Mouse (Mus musculus) cerebellum, adult 11 months (tissue): ENCODE results near the gene Ugt1a10.
"Not testable (repeated sequence)": the region's sequence is repeated elsewhere in the genome, so short reads cannot be mapped to it uniquely, and the experiment has no call there.

Experiments used
- DNase-seq: peaks from one replicate; pipeline ENCODE4 v3.0.0; 2022

The Ugt1a10 gene

DNA sequence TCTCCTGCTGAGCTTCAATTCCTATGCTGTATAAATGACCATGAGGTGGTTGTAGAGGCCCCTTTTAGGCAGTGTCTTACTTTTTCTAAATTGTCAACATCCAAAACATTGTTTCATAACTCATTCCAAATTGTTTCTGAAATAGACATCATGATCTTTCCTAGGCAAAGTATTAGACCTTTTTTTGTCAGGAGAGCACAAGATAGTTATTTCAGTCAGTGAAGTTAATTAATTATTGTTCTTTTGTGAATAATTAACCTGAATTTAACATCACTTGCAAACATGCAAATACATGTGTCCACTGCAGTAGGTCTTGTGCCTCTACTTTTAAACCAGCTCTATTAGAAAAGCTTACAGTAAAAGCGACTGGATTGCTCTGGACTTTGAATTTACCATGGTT, at the start of gene Ugt1a10:
TSS of gene Ugt1a10 (plus strand) at position 301 of the 400 bp plus-strand sequence.
- no peak for DNase-seq

DNA sequence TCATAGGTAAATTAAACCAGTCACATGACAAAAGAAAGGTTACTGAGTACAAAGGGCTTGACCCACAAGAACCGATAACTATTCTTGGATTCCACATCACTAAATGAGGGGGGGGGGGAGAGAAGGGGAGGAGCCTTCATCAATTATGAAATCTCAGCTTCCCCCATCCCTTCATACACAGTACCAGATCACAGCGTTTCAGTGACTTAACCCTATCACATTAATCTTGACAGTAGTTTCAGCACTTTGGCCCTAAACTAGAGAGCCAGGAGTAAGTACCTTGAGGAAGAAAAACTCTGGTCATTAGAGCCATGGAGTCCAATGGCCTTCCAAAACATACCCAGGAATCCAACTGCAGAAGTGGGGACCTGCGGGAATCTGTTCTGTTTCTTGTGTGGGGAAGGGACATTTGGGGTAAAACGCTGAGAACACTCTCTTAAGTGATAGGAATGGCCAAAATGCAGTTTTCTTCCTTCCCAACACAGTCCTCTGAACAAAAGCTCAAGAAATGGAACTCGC, 47.4 kb upstream of the Ugt1a10 start:
- no peak for DNase-seq

DNA sequence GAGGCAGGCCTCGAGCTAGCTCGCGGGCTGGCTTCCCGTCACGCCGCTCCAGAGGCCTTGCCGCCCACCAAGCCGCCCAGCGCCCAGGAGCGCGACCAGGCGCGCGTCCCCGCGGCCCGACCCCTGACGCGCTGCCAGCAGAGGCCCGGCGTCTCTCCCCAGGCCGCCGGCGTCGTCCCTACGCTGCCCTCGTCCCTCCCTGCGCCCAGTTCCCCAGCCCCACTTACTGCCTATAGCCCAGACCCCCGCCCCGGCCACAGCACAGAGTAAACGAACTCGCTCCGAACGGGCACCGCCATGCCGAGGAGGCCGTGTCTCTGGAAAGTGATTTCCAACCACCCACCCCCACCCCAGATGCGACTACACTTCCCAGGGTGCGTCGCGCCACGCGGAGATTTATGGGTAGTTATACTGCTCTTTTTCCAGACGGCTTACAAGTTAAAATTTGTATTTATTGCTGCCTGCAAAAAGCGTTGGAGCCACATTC, 46.9 kb upstream of the Ugt1a10 start, which contains the start of gene Usp40:
TSS of gene Usp40 (minus strand) at position 341 of the 487 bp plus-strand sequence.
- peak; percentile 55 for DNase-seq

DNA sequence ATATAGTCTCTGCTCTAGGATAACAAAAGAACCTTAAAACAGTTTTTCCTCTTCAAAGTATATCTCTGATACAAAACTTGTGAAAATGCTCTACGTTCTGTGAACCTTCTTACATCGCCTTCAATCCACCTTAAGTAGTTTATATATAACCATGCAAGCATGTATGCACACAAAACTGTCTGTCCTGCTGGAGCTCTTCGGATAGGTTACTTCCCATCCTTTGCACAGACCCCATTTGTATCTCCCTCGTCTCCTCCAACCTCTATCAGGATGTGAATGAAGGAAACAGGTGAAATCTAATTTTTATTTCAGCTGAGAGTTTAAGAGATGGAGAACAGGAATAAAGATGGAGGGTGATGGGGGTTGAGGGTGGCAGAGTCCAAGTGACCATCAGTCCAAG, 46.5 kb upstream of the Ugt1a10 start:
- no peak for DNase-seq

DNA sequence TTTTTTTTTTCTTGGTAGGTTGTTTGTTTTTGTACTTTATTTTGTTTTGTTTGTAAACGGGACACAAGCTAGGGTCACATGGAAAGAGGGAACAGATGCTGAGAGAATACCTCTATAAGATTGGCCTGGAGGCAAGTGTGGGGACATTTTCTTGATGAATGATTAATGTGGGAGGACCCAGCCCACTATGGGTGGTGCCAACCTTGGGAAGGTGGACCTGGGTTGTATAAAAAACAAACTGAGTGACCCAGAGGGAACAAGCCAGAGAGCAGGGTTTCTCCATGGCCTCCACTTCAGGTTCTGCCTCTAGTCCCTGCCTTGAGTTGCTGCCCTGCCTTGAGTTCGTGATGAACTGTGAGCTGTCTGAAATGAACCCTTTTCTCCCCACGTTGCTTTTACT, 45.7 kb upstream of the Ugt1a10 start:
- DNase-seq, result no peak

DNA sequence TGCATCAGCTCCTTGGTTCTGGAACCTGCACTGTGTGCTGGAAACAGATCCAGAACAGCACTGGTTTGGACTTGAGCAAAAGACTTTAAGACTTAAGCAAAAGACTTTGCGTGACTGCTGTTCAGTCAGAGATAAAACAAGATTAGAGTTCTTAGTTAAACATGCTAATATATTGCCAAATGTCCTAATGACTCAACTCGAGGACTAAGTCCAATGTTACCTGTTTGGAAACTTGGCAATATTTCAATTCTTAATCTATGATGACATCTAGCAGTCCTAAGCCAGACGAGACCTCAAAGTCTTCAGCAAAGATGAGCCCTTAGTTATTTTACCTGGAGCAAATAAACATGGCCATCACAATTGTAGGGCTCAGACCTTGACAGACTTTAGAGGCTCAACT, 41.5 kb upstream of the Ugt1a10 start:
- DNase-seq, result no peak

DNA sequence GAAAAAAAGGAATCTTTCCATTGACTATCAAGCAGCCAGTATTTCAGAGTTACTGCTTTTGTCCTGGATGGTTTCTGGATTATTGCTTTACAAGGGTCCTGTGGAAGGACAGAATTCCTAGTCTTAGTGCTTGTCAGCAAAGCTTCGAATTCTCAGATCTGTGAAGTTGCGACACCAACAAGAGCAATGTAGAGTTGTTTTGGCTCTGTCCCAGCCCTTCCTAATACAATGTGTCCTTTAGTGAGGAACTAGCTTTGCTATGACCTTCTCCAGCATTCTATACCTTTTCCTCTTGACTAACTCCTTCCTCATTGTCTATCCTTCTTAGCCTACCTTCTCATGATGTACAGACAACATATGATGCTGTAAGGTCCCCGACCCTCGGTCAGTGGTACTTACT, 41.0 kb upstream of the Ugt1a10 start:
- no peak for DNase-seq

DNA sequence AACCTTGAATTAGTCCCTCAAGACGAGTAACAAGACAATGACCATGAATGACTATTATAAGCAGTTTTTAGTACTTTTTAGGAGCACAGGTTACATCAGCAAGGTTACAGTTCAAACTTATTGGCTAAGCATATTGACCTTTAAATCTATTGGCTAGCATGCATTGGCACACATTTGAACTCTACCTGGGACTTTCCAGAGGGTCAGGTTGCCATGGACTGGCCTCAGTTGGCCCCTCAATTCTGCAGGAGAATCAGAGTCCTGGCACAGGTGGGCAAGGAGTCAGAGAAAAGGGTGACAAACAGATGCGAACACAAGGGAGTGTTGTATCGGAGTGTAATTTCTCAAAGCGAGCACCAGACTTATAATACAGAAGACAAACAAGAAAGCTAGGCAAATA, 40.5 kb upstream of the Ugt1a10 start:
- no peak for DNase-seq

DNA sequence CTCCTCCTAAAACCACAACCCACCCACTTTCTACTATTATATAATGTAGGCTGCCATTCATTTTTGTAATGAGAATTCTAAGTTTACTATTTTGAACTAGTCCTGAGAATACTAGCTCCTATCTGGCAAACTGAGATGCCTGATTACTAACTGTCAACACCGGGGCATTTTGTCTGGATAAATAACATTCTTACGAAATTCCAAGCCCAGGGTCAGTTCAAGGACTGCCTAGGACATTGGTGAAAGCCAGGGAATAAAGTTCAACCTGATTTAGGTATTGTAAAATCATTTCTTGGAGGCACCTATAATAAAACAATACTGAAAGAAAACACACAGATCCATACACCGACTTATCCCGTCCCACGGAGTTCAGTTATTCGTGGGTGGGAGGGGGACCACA, 39.8 kb upstream of the Ugt1a10 start:
- DNase-seq, result no peak

DNA sequence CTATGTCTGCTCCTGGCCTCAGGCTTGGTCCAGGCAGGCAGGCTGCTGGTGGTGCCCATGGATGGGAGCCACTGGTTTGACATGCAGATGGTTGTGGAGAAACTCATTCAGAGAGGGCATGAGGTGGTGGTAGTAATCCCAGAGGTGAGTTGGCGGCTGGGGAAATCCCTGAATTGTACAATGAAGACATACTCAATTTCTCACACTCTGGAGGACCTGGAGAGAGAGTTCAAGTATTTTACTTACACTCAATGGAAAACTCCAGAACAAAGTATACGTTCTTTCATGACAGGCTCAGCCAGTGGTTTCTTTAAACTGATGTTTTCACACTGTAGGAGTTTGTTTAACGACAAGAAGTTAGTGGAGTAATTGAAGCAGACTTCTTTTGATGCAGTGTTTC, 29.9 kb upstream of the Ugt1a10 start:
- DNase-seq, result not testable (repeated sequence)

DNA sequence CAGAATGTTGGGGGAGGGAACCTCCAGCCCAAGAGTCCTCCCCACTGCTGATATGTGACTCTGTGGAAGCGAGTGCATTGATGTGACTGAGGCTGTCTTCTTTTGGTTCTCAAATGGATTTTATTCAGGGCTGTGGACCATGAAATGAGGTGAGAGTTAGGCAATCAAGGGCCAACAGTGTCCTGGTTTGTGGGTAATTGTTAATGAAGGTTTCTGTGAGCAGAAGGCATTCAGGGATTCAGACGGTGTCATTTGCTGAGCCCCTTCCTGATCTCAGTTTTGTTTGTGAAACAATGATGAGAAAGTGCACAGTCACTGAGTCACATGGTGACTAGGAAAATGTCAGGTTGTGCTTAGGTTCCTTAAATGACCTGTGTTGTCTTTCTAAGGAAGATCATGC, 12.1 kb upstream of the Ugt1a10 start:
- not testable (repeated sequence) for DNase-seq

DNA sequence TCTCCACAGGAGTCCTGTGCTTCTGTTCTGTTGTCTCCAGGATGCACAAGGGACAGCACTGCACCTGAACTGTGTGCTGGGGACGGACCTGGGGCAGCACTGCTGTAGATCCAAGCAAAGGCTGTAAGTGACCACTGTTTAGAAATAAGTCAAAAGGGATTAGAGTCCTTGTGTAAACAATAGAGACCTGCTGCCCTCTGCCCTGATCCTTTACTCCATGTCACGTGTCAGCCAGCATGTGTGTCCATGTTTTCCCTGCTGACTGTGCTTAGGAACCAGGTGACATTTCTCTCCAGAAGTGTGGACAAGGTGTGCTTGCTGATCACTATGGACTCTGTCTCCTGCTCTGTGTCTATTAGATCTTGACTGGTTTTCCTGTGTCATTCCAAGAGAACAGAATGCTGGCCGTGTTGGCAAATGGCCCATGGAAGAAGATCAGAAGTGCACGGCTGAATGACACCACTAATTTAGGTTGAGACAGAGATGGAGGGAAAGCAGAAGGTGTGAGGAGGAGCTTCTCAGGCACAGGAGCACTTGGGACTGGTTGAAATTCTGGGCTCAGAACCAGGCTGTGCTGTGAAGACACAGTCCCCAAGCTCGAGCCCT, 10.3 kb upstream of the Ugt1a10 start:
- DNase-seq, result peak; percentile 4

DNA sequence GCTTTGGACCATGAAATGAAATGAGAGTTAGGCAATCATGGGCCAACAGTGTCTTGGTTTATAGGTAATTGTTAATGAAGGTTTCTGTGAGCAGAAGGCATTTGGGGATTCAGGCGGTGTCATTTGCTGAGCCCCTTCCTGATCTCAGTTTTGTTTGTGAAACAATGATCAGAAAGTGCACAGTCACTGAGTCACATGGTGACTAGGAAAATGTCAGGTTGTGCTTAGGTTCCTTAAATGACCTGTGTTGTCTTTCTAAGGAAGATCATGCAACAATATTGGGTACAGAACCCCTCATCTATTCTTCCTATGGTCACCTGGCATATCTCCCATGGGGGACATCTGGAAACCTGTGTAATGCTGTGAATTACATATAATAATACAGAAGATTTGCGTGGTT, 7.8 kb upstream of the Ugt1a10 start:
- not testable (repeated sequence) for DNase-seq

DNA sequence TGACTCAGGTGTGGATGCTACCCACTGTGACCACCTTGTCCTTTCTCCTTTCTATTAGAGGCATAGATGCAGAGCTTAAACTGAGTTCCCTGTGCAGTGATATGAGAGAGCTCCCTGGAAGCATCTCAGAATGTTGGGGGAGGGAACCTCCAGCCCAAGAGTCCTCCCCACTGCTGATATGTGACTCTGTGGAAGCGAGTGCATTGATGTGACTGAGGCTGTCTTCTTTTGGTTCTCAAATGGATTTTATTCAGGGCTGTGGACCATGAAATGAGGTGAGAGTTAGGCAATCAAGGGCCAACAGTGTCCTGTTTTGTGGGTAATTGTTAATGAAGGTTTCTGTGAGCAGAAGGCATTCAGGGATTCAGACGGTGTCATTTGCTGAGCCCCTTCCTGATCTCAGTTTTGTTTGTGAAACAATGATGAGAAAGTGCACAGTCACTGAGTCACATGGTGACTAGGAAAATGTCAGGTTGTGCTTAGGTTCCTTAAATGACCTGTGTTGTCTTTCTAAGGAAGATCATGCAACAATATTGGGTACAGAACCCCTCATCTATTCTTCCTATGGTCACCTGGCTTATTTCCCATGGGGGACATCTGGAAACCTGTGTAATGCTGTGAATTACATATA, 11.4 kb downstream of the Ugt1a10 start:
- not testable (repeated sequence) for DNase-seq

DNA sequence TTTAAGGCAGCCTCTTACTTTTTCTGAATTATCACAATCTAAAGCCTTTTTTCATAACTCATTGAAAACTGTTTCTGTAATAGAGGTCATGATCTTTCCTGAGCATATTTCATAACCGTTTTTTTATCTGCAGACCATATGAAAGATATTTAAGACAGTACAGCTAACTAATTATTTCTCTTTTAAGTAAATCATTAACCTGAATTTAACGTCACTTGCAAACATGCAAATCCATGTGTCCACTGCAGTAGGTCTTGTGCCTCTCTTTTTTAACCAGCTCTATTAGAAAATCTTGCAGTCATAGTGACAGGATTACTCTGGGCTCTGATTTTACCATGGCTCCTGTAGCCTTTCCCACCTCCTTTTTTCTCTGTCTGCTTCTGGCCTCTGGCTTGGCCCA, 15.3 kb downstream of the Ugt1a10 start, which contains the start of gene Ugt1a9:
TSS of gene Ugt1a9 (plus strand) at position 306 of the 400 bp plus-strand sequence.
- no peak for DNase-seq

DNA sequence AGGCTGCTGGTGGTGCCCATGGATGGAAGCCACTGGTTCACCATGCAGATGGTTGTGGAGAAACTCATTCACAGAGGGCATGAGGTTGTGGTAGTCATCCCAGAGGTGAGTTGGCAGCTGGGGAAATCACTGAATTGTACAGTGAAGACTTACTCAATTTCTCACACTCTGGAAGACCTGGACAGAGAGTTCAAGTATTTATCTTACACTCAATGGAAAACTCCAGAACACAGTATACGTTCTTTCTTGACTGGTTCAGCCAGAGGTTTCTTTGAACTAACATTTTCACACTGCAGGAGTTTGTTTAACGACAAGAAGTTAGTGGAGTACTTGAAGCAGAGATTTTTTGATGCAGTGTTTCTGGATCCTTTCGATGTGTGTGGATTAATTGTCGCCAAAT, 15.7 kb downstream of the Ugt1a10 start:
- DNase-seq, result no peak

DNA sequence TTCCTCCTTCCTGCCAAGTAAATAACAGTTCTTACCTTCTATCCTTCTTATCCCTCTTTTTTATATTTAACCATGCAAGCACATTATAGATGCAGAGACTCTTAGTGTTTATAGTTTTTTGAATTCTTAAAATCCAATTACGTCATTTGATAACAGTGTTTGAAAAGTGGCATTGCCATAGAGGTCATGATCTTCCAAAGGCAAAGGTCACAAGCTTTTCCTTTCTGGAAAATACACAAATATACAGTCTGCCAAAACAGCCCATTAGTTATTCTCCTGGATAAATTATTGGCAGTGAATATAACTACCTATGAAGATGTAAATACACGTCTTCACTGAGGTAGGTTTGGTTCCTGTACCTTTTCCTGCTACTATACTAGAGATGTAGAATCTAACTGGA, 19.3 kb downstream of the Ugt1a10 start:
- no peak for DNase-seq

DNA sequence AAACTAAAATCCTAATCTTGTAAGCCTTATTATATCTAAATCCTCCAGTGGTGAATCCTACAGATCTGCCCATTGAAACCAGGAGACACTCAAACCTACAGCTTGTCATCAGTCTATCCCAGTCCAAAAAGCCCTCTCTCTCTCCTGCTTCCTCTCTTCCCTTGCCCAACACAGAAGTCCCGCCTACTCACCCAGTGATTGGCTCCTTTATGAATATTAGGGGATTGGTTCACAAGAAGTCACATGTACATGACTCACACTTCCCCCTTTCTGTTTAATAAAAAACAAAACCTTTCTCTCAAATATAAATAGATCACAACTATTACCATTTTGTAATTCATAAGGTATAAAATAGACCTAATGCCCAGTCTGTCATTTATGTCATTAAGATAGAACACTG, 21.9 kb downstream of the Ugt1a10 start:
- no peak for DNase-seq

DNA sequence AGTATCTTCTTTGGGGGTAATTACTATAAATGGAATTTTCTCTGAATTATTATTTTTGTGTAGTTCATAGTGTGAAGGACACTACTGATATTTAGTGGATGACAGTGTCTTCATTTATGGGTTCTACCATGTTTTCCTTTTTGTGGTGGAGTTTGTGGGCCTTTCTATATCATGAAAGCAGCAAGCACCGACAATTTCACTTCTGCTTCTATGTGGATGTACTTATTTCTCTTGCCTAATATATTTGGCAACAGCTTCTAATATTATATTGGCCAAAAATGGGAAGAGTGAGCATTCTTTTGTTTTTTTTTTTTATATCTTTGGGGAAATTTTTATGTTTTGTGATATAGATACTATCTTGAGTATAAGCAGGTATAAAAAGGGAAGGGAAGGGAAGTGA, 26.5 kb downstream of the Ugt1a10 start:
- DNase-seq, result no peak

DNA sequence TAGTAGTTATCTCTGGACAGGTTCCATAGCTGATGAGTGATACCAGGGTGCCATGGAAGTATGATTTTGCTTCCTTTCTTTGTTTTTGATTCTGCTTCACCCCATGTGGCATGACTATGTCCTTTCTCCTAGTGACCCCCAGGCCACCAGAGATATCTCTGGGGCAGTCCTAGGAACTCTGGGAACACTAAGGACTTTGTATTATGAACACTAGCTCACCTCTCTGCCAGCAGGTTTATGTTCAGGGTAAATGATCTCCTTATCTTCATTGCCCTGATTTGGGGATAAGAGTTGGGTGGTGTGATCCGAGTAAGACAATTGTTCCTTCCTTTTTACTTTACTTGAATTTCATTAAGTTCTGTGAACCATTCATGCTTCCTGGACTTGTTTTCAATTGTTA, 30.9 kb downstream of the Ugt1a10 start:
- DNase-seq, result no peak

DNA sequence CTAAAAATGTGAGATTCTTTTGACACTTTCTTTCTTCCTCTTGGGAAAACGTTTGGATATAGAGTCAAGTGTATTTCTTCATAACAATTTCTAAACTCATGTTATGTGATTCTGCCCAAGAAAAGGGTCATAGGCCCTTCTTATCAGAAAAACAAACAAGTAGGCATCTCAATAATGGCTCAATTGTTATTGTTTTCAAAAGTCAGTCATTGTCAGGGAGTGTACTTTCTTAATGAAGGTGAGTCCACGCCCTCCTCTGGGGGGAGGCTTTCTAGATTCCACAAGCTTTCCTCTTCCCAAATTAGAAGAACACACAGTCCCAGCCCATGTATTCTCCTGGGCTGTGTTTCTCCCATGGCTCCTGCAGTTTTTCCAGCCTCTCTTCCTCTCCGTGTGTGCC, 32.3 kb downstream of the Ugt1a10 start, which contains the start of gene Ugt1a8:
TSS of gene Ugt1a8 (plus strand) at position 301 of the 400 bp plus-strand sequence.
- no peak for DNase-seq

DNA sequence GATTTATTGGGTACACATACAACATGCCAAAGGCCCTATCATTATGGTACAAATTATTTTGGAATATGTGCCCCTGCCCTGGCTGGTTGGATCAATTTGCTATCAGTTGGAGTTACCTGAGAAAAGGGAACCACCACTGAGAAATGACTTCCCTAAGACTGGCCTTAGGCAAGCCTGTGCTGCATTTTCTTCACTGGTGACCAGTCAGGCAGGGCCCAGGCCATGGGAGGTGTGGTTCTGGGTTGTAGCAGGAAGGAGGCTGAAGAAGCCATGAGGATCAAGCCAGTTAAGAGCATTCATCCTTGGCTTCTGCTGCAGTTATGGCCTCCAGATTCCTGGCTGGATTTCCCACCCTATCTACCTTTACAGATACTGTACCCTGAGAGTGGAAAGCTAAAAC, 37.2 kb downstream of the Ugt1a10 start:
- no peak for DNase-seq

DNA sequence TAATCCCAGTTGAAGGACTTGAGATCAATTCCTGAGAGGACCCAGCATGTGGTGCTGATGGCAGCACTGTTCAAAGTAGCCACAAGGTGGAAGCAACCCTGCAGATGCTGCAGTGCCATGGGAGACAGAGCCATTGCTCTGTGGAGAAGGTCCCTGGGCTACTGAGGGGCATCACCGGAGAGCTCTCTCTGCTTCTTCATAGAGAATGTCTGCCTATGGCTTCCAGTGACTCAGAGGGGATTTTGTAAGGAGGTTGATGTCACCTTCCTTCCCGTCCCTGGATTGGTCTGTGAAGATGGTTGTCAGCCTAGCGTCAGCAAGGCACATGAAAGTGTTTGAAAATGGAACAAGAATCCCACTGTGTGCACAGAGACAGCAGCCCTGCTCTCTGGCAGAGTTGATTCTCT, 39.1 kb downstream of the Ugt1a10 start:
- DNase-seq, result not testable (repeated sequence)

DNA sequence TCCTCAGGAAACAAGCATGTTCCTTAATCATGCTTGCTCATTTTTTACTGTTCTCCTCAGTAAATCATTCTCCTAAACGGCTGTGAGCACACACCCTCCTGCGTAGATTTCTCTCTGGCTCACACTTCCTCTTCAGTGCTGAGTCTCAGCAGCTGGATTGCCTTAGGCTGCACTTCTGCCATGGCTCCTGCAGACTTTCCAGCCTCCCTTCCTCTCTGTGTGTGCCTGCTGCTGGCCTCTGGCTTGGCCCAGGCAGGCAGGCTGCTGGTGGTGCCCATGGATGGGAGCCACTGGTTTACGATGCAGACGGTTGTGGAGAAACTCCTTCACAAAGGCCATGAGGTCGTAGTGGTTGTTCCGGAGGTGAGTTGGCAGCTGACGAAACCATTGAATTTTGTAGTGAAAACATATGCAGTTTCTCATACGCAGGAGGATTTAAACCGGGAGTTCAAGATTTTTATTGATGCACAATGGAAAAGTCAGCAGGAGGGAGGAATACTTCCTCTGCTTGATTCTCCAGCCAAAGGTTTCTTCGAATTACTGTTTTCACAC, 39.8 kb downstream of the Ugt1a10 start, which contains the start of gene Ugt1a7c:
TSS of gene Ugt1a7c (plus strand) at position 122 of the 552 bp plus-strand sequence.
- no peak for DNase-seq
